Mouse (Mus musculus) embryonic facial prominence, embryonic 13.5 days (tissue): ENCODE data around the gene Tas2r143. TPM values are rescaled to one million over a fixed set of nuclear protein-coding genes. Genes with fewer than 3 reads are reported as not detected.

Experiments used
- ATAC-seq: fragments of 200-750 bp; cut with Nextera tagmentation; 2 replicates; pipeline ENCODE4 v1.8.0; 2017; ENCODE audit warnings: low read depth; ENCODE audit not compliant: insufficient number of reproducible peaks, insufficient read depth, low FRiP score, low TSS enrichment
- H3K27ac ChIP-seq: fragments of 300-500 bp; sonication (generic); 2 replicates; pipeline ENCODE4 v1.5.1; 2015; ENCODE audit warnings: moderate library complexity, mild to moderate bottlenecking, inconsistent platforms
- H3K27me3 ChIP-seq: fragments of 300-500 bp; sonication (generic); 2 replicates; pipeline ENCODE4 v1.6.1; 2015; ENCODE audit warnings: mild to moderate bottlenecking, inconsistent platforms
- H3K36me3 ChIP-seq: fragments of 300-500 bp; sonication (generic); 2 replicates; pipeline ENCODE4 v1.6.1; 2015; ENCODE audit warnings: mild to moderate bottlenecking, inconsistent platforms
- H3K4me1 ChIP-seq: fragments of 300-500 bp; sonication (generic); 2 replicates; pipeline ENCODE4 v1.6.1; 2015; ENCODE audit warnings: inconsistent platforms
- H3K4me2 ChIP-seq: fragments of 300-500 bp; sonication (generic); 2 replicates; pipeline ENCODE4 v1.6.1; 2015; ENCODE audit warnings: moderate library complexity, mild to moderate bottlenecking, inconsistent platforms
- H3K4me3 ChIP-seq: fragments of 300-500 bp; sonication (generic); 2 replicates; pipeline ENCODE4 v1.5.1; 2015; ENCODE audit warnings: mild to moderate bottlenecking, inconsistent platforms
- H3K9ac ChIP-seq: fragments of 300-500 bp; sonication (generic); 2 replicates; pipeline ENCODE4 v1.6.1; 2015; ENCODE audit warnings: mild to moderate bottlenecking, inconsistent platforms
- H3K9me3 ChIP-seq: fragments of 300-500 bp; sonication (generic); 2 replicates; pipeline ENCODE4 v1.6.1; 2016; ENCODE audit warnings: inconsistent platforms
- WGBS: fragments of 180-500 bp; shearing (Covaris S2); methylation state at CpG from one replicate; pipeline ENCODE4 v1.1.7; 2015; ENCODE audit warnings: mixed read lengths; 5-methylcytosine and 5-hydroxymethylcytosine counted together
- polyA plus RNA-seq: library from polyadenylated mRNA; unstranded; fragments of >200 nt; fragmentation: Nextera tagmentation; extraction: Ambion mirVana; gene quantifications from 2 replicates; pipeline ENCODE4 v1.2.1, GENCODE M21; 2015

Gene Tas2r143
- polyA plus RNA-seq, 1 experiment from 2014 or later: not detected

DNA sequence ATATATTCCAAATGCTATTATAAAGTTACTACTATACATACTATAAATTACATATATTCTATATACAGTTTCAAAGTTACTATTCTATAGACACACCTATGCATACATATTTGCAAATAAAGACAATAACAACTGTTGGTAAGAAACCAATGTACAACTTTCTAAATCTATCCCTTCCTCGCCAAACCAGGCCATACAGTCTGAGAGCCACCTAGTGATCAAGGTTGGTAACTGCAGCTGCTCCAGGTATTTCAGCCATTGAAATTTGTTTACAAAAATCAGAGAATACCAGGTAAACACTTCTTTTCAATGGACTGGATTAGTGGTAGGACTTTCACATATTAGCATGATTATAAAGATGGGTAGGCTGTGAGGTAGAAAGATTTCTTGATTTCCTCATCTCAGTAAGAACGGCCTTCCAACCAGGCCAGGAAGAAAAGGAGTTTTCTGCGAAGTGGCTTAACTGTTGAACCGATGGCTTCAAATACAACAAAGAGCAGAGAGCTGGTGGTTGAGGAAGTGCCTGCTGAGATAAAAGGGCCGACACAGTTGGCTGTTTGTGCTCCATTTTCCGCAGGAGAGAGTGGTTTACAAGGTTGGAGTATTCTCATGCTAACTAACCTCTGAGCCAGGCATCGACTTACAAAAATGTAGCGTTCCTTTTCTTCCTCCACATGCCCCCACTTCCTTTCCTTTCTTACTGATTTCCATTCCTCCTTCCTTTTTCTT lies 19.5 kb upstream of the Tas2r143 start:
- Histone ChIP-seq H3K4me2 (0 out of 2 replicates have a peak overlapping the region, but pooled peaks have one; percentile 7), H3K9me3 (no peaks in the 10 kb centered on the region), H3K27me3 (no peaks in the 10 kb centered on the region), H3K9ac (no peak overlapping the region), H3K4me3 (no peak overlapping the region), H3K36me3 (no peaks in the 10 kb centered on the region), H3K4me1 (0 out of 2 replicates have a peak, but pooled peaks cover 3% of the 10 kb centered on the region), H3K27ac (no peak overlapping the region)
- ATAC-seq: no peak
- 12% methylated on average over 8 of the region's 8 CpGs for WGBS

DNA sequence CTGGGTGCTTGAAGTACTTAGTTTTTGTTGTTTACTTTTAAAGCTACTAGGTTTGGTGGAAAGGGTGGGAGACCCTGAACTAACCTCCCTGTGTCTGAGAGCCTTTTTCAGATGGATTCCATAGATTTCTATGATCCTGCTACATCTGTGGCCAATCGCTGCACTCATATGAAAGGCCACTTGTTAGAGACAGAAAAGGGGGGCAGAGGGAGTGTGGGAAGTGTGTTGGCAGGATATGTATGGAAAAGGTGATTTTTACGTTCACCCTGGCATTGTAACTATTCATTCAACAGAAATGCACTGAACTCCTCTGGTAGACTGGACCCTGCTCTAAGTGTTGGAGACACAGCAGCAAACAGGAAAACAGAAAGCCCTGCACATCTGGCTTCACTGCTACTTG lies 18.8 kb upstream of the Tas2r143 start:
- Histone ChIP-seq H3K9ac (no peak overlapping the region), H3K4me3 (no peak overlapping the region), H3K36me3 (no peaks in the 10 kb centered on the region), H3K27me3 (no peaks in the 10 kb centered on the region), H3K4me2 (no peak overlapping the region), H3K9me3 (no peaks in the 10 kb centered on the region), H3K27ac (no peak overlapping the region), H3K4me1 (0 out of 2 replicates have a peak, but pooled peaks cover 3% of the 10 kb centered on the region)
- 44% methylated on average over 2 of the region's 2 CpGs for WGBS
- no peak for ATAC-seq

DNA sequence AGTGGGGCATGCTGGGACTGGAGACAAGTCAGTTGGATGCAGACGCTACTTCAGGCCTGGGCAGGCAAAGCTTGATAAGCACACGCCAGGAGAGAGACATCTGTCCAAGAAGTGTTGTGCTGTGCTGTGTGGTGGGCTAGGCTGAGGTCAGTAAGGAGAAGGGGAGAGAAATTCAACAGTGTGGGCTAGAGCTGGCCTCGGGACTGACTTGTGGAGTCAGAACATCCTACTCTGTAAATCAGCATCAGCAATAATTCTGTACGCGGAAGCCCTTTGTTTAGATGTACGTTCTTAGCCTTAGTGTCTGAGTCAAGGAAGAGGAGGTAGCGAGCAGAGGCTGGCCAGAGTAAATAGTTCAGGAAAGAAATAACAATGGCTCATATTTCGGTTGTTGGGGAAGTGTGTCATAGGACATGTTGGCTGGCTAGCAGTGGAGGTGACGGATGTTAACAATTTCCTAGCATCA lies 18.1 kb upstream of the Tas2r143 start:
- Histone ChIP-seq H3K36me3 (no peaks in the 10 kb centered on the region), H3K4me2 (no peak overlapping the region), H3K4me1 (0 out of 2 replicates have a peak, but pooled peaks cover 3% of the 10 kb centered on the region), H3K9me3 (no peaks in the 10 kb centered on the region), H3K4me3 (no peak overlapping the region), H3K9ac (no peak overlapping the region), H3K27ac (no peak overlapping the region), H3K27me3 (no peaks in the 10 kb centered on the region)
- WGBS: 56% methylated on average over 9 of the region's 9 CpGs
- no peak for ATAC-seq

DNA sequence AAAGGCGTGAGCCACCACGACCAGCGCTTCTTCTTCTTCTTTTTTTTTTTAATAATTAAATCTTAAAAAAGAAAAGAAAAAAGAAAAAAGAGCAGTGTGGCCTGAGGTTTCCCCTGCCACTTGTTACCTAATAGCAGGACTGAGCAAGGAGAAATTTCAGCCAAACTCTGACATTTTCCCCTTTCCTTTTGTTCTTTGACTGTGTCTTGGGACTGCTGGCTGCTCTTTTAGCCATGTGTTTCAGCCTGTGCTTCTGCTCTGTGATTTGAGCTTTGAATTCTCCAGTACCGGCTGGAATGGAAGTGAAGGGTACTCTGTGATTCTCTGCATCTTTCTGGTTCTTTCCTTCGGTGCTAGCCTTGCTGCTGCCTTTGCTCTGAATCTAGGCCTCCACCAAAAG lies 16.7 kb upstream of the Tas2r143 start:
- no peak overlapping the region for H3K27ac ChIP-seq
- H3K9me3 ChIP-seq: no peaks in the 10 kb centered on the region
- no peak overlapping the region for H3K9ac ChIP-seq
- no peaks in the 10 kb centered on the region for H3K36me3 ChIP-seq
- H3K27me3 ChIP-seq: no peaks in the 10 kb centered on the region
- WGBS: 86% methylated on average over 5 of the region's 5 CpGs
- ATAC-seq: no peak
- no peak overlapping the region for H3K4me2 ChIP-seq
- no peak overlapping the region for H3K4me3 ChIP-seq
- 0 out of 2 replicates have a peak, but pooled peaks cover 3% of the 10 kb centered on the region for H3K4me1 ChIP-seq

DNA sequence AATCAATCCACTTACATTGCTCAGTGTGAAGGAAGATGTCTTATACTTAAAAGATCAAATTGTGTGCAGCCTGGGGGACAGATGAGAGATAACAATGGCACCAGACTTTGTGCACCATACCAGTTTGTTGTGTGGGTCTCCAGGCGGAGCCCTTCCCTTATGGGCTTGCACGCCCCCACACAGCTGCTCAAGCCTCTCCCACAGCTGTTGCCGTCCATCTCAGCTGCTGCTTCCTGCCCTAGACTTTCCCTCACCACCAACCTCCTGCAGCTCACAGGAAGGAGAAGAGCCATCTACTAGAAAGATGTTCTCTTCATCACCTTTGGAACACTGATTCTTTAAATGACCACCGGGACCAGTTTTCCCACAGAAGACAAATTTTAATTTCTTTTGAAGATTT lies 14.4 kb upstream of the Tas2r143 start:
- Histone ChIP-seq H3K4me2 (no peak overlapping the region), H3K9me3 (no peaks in the 10 kb centered on the region), H3K27me3 (no peaks in the 10 kb centered on the region), H3K4me3 (no peak overlapping the region), H3K27ac (no peak overlapping the region), H3K4me1 (0 out of 2 replicates have a peak, but pooled peaks cover 3% of the 10 kb centered on the region), H3K36me3 (no peaks in the 10 kb centered on the region), H3K9ac (no peak overlapping the region)
- WGBS: 77% methylated on average over 4 of the region's 4 CpGs
- ATAC-seq: no peak

DNA sequence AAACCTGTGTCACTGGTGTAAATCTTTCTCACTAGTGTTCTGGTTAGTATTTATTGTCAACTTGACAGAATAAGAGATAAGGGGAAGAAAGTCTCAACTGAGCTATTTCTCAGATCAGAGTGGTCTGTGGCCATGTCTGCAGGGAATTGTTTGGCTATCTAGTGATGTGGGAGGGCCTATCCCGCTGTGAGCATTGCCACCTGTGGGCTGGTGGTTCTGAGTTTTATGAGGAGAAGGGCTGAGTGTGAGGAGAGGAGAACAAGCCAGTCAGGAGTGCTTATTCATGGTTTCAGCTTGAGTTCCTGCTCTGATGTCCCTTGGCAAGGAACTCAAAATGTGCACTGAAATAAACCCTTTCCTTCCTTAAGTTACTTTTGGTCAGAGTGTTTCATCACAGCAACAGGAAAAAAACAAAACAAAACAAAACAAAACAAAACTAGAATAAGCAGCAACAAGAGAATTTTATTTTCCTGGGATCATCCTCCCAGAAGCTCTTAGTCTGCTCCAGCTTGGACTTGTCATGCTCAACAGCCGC lies 8.2 kb upstream of the Tas2r143 start:
- H3K27ac ChIP-seq: no peak overlapping the region
- H3K9me3 ChIP-seq: no peaks in the 10 kb centered on the region
- no peaks in the 10 kb centered on the region for H3K27me3 ChIP-seq
- 49% methylated on average over 2 of the region's 2 CpGs for WGBS
- H3K9ac ChIP-seq: no peak overlapping the region
- H3K4me1 ChIP-seq: no peaks in the 10 kb centered on the region; the same call in 1 of the 2 replicates
- no peak for ATAC-seq
- H3K4me2 ChIP-seq: no peak overlapping the region
- no peak overlapping the region for H3K4me3 ChIP-seq
- H3K36me3 ChIP-seq: no peaks in the 10 kb centered on the region

DNA sequence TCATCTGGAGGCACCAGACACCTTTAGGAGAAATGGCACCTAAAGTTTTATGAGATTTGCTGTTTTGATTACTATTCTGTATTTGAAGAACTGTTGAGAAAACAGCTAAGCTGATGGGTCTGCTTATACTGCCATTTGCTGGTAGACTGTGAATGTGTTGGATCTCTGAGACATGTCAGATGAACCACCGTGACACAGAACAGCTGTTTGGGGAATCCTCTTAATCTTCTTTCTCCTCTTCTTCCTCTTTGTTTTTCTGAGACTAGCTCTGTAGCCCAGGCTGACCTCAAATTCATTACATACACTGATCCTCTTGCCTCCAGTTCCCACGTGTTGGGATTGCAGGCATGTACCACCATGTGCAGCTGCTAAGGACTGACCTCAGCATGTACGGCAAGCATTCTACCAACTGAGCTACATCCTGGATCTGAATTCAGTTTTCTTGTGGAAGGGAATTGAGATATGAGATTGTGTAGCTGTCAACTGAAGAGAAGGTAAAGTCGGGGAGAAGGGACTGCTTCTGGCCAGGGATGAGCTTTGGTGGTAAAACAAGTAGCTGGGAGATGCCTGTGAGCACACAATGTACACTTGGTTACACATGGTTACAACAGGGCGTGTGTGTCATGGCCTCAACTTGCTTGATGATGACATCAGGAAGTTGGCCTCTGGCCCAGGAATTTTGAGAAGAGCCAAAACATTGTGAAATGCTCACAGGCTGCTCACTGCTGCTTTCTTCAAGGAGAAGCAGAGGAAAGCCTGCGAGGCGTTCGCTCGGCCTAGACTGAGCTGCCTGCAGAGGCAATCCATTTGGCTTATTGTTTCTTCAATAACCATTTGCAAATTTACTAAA lies 3.9 kb upstream of the Tas2r143 start:
- Histone ChIP-seq H3K4me3 (no peak overlapping the region), H3K27ac (no peak overlapping the region; the same call in 1 of the 2 replicates), H3K4me1 (no peaks in the 10 kb centered on the region; the same call in 1 of the 2 replicates), H3K4me2 (no peak overlapping the region), H3K9me3 (no peaks in the 10 kb centered on the region), H3K27me3 (no peaks in the 10 kb centered on the region), H3K36me3 (no peaks in the 10 kb centered on the region), H3K9ac (no peak overlapping the region)
- ATAC-seq: 0 out of 2 replicates have a peak, but pooled peaks have one; percentile 37
- WGBS: 62% methylated on average over 9 of the region's 9 CpGs

DNA sequence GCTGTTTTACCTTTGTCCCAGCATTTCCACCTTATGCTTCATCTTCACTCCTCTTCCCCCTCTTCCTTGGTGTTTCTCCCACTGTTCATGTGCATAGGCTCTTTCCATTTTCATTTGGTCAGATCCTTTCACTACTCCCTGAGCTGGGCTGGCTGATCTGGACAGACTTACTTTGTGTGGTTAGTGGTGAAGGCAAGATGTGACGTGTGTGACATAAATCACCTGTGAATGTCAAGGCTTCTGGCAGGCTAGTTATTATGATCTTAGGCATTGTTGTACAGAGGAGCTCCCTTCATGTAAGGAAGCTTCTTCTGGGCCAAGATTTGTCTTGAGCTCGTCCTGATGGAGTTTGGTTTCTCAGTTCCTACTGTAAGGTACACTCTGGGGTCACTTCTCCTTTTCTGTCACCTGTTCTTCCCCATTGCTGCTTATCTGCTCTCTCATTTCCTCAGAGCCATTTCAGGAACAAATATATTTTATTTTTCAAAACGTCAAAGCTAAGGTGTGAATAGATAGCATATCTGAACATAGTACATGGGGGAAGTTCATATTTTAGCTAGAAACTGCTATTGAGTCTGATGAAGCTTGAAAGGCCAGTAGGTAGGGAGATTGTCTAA lies 2.9 kb upstream of the Tas2r143 start:
- no peak for ATAC-seq
- Histone ChIP-seq H3K9ac (no peak overlapping the region), H3K4me3 (no peak overlapping the region), H3K4me1 (no peaks in the 10 kb centered on the region; the same call in 1 of the 2 replicates), H3K4me2 (no peak overlapping the region), H3K36me3 (no peaks in the 10 kb centered on the region), H3K27me3 (no peaks in the 10 kb centered on the region), H3K9me3 (no peaks in the 10 kb centered on the region), H3K27ac (no peak overlapping the region)
- WGBS: 69% methylated on average over 3 of the region's 3 CpGs

DNA sequence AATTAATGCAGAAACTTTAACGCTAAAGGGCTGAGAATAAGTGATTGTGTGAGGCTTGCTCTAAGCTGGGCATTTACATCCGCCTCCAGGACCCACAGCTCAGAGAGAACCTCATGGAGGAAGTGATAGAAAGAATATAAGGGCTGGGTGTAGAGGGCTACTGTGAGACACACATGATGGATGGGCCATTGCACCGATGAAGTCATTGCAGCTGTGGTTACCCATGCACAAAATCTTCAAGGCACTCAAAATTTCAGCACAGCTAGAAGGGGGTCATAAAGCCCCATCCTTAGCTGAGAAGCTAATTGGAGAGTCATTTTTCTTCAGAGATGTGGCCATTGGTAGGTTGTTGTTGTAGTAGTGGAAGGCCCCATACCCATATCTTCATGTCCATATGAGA lies 1.8 kb upstream of the Tas2r143 start:
- H3K27ac ChIP-seq: no peak overlapping the region
- 90% methylated on average over 3 of the region's 3 CpGs for WGBS
- no peaks in the 10 kb centered on the region for H3K9me3 ChIP-seq
- no peaks in the 10 kb centered on the region for H3K27me3 ChIP-seq
- no peak overlapping the region for H3K4me3 ChIP-seq
- no peak overlapping the region for H3K4me2 ChIP-seq
- ATAC-seq: no peak
- H3K36me3 ChIP-seq: no peaks in the 10 kb centered on the region
- no peaks in the 10 kb centered on the region; the same call in 1 of the 2 replicates for H3K4me1 ChIP-seq
- no peak overlapping the region for H3K9ac ChIP-seq

DNA sequence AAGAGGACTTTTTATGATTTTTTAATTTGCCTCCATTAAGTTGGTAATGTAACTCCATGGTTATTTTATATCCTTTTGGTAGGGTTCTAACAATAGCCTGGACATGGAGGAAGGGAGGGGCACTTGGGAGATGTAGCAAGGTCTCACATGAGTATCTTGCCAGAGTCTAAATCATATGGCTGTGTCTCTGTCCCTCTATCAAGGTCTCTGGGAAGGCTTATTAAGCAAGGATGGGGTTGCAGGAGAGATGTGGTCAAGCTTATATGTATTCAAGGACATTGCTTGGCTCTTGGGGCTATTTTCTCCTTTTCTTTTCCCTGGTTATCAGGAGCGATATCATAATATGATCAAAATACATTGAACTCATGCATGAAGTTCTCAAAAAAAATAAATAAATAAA lies 1.0 kb upstream of the Tas2r143 start:
- no peaks in the 10 kb centered on the region; the same call in 1 of the 2 replicates for H3K4me1 ChIP-seq
- no peaks in the 10 kb centered on the region for H3K27me3 ChIP-seq
- H3K36me3 ChIP-seq: no peaks in the 10 kb centered on the region
- no peak overlapping the region for H3K4me2 ChIP-seq
- H3K9me3 ChIP-seq: no peaks in the 10 kb centered on the region
- H3K4me3 ChIP-seq: no peak overlapping the region
- 90% methylated on average over 1 of the region's 1 CpGs for WGBS
- no peak overlapping the region for H3K9ac ChIP-seq
- no peak overlapping the region for H3K27ac ChIP-seq
- no peak for ATAC-seq

DNA sequence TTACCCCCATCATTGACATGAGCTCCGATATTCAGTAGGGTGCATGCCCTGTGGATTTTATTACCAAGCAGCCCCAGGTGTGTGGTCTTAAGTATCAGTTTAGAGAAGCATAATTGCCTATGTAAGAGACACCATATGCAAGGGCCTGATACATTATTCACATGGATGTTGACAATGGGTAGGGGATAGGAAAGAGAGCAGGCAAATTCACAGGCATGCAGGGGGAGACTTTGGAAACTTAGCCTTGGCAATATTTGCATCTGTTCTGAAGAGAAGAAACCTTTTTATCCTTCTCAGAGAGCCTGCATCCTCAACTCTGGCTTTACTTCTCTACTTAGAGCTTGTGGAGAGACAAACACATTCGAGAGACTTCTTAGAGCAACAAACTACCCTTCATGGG lies 5.1 kb downstream of the Tas2r143 start, which contains the start of gene Tas2r135:
Gene Tas2r135 (plus strand): TSS at position 301 of the 400 bp plus-strand sequence.
- no peak within 1 kb of the TSS for H3K4me2 ChIP-seq
- WGBS: 80% methylated on average over 2 of the region's 2 CpGs
- no peak for ATAC-seq
- no peaks in the 10 kb centered on the region for H3K36me3 ChIP-seq
- H3K9ac ChIP-seq: no peak within 1 kb of the TSS
- no peaks in the 10 kb centered on the region for H3K9me3 ChIP-seq
- no peaks in the 10 kb centered on the region for H3K27me3 ChIP-seq
- H3K4me3 ChIP-seq: no peak within 1 kb of the TSS
- no peak within 1 kb of the TSS for H3K27ac ChIP-seq
- no peaks in the 10 kb centered on the region for H3K4me1 ChIP-seq
